Mouse (Mus musculus): ENCODE measurements at regions not wholly inside any gene's neighbourhood (a gene's known extent, or its start where the extent isn't known, plus 50 kb on each side); places are given as distances from the start of the nearest gene placed in this dataset. TPM values are rescaled to one million over a fixed set of nuclear protein-coding genes. Genes with fewer than 3 reads are reported as not detected.

Small RNA genes lying in the stretch of these regions (microRNA-seq; reads per million reads assigned to microRNA genes)
- gene Gm24973 (ENCODE audit: borderline number of aligned reads): not detected

Measured in thymus, postnatal 0 days (tissue).